Mouse (Mus musculus) spleen, embryonic (tissue): Measurements from ENCODE around the gene Slain1.

Experiments
- CTCF ChIA-PET: fragments of 350-600 bp; sonication (Branson Sonifier 250); formaldehyde crosslinking; loops from one replicate; lab custom pipeline; 2022; lab: Charles Lee

The Slain1 gene

GRCm38 (mm10) chr14:103664391-103664790 lies 14.4 kb downstream of the Slain1 start:
- CTCF ChIA-PET: no interaction called here

GRCm38 (mm10) chr14:103666347-103666954 lies 16.4 kb downstream of the Slain1 start:
- CTCF ChIA-PET: no interaction called here

GRCm38 (mm10) chr14:103667036-103667435 lies 17.0 kb downstream of the Slain1 start:
- CTCF ChIA-PET: no interaction called here

- CTCF ChIA-PET: no interaction called here
Measured at GRCm38 (mm10) chr14:103679395-103680217, 29.6 kb downstream of the Slain1 start.

GRCm38 (mm10) chr14:103680285-103680819 lies 30.3 kb downstream of the Slain1 start:
- CTCF ChIA-PET: no interaction called here

- CTCF ChIA-PET: no interaction called here
Measured at GRCm38 (mm10) chr14:103682633-103683390, 32.8 kb downstream of the Slain1 start.

GRCm38 (mm10) chr14:103686994-103687393 lies 37.0 kb downstream of the Slain1 start:
- CTCF ChIA-PET: no interaction called here

- CTCF ChIA-PET: interaction anchor here (0.7 to 2.1 kb wide), 4 partner anchors 132 to 145 kb away, joined by 3 to 9 read pairs (median 3); no protein-coding TSS in a partner anchor
Measured at GRCm38 (mm10) chr14:103694295-103694694, 44.3 kb downstream of the Slain1 start.

GRCm38 (mm10) chr14:103695620-103696019 lies 45.6 kb downstream of the Slain1 start:
- CTCF ChIA-PET: interaction anchor here (1.2 kb wide), 1 partner anchor 142 kb away, joined by 3 read pairs; no protein-coding TSS in a partner anchor

- CTCF ChIA-PET: no interaction called here
Measured at GRCm38 (mm10) chr14:103697101-103697500, 47.1 kb downstream of the Slain1 start.

- CTCF ChIA-PET: no interaction called here
Measured at GRCm38 (mm10) chr14:103699308-103699707, 49.3 kb downstream of the Slain1 start.

- CTCF ChIA-PET: no interaction called here
Measured at GRCm38 (mm10) chr14:103702516-103702915, 52.5 kb downstream of the Slain1 start.

- CTCF ChIA-PET: no interaction called here
Measured at GRCm38 (mm10) chr14:103704771-103705170, 54.7 kb downstream of the Slain1 start.

- CTCF ChIA-PET: no interaction called here
Measured at GRCm38 (mm10) chr14:103706347-103706746, 56.3 kb downstream of the Slain1 start.

GRCm38 (mm10) chr14:103708601-103709000 lies 58.6 kb downstream of the Slain1 start:
- CTCF ChIA-PET: no interaction called here

GRCm38 (mm10) chr14:103709261-103709660 lies 59.2 kb downstream of the Slain1 start:
- CTCF ChIA-PET: no interaction called here

GRCm38 (mm10) chr14:103712986-103713385 lies 63.0 kb downstream of the Slain1 start:
- CTCF ChIA-PET: no interaction called here

- CTCF ChIA-PET: no interaction called here
Measured at GRCm38 (mm10) chr14:103717516-103717915, 67.5 kb downstream of the Slain1 start.

- CTCF ChIA-PET: no interaction called here
Measured at GRCm38 (mm10) chr14:103717979-103718378, 68.0 kb downstream of the Slain1 start.

- CTCF ChIA-PET: no interaction called here
Measured at GRCm38 (mm10) chr14:103718393-103718792, 68.4 kb downstream of the Slain1 start.

- CTCF ChIA-PET: no interaction called here
Measured at GRCm38 (mm10) chr14:103718836-103719575, 69.0 kb downstream of the Slain1 start.
